Mouse (Mus musculus) large intestine, adult 2 months (tissue): ENCODE data around the gene Supt5. TPM values are rescaled to one million over a fixed set of nuclear protein-coding genes. Genes with fewer than 3 reads are reported as not detected.

Source experiments
- DNase-seq: peaks from one replicate; pipeline ENCODE4 v3.0.0-alpha.2; 2012; ENCODE audit warnings: low read depth, low spot score
- WGBS: fragments of 180-500 bp; shearing (Covaris S2); methylation state at CpG from one replicate; pipeline ENCODE4 v1.1.7; 2018; 5-methylcytosine and 5-hydroxymethylcytosine counted together
- polyA plus RNA-seq: library from polyadenylated mRNA; depleted of rRNA; stranded (reverse); fragments of >200 nt; gene quantifications from 2 replicates; pipeline ENCODE4 v1.2.3, GENCODE M21; 2012

The Supt5 gene
- polyA plus RNA-seq, 1 experiment, result 67.7 TPM

DNA sequence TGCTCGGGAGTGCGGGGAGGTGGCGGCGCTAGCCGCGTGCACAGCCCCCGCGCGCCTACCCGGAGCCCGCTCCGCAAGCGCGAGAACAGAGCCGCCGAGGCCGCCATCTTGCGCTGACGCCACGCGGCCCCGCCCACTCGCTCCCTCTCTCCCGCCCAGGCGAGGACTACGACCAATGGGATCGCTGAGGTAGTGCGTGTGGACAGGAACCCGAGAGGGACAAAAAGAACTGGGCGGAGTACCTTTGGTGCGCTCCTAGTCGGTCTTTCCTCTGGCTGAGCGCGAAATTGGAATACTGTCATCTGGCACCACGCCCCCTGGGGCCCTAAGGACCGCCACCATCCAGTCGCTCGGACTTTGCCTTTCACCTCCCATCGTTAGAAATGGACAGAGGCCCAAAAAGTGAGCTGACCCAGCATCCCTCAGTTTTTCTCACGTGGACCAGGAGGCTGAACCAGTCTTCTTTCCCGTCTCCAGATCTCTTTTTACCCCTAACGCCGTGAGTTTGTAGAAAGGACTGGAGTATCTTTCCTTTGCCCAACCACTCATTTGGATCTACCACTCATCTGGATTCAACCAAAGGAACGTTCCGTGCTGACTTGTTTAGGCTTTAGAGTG lies 26.5 kb downstream of the Supt5 start, which contains the start of gene Timm50:
TSS of gene Timm50 (minus strand) at position 147 of the 618 bp plus-strand sequence.
- WGBS, result under 1% methylated on average over 45 of the region's 45 CpGs
- DNase-seq, result peak; percentile 90

DNA sequence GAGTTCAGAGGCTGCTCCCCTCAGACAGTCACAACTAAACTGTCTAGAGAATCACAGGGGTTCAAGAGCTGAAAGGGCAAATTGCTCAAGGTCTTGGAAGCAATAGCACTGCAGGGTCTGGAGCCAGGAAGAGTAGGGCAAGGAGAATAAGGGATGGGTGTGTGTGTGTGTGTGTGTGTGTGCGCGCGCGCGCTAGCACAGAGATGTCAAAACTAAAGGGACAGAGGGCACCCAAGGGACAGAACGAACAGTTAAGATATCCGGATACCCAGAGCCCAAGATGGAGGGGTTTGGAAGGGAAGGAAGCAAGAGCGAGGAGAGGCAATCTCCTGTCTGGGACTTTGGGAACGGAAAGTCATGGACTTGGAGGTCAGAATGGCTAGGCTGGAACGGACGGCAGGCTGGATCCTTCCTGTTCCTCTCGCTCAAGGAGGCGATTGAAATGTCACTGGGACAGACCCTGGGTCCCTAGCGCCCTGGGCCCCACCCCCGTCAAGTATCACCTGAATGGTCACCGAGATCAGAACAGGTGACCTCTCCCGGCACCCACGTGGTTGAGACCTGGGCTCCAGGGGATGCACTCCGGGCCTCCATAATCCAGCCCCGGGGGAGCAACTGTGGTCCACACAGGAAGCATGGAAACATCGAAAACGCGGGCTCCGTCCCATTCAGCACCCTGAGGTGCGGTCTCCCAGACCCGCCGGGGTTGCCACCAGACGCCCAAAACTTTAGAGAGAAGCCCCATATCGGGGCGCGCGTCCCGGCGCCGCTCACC lies 27.2 kb downstream of the Supt5 start:
- WGBS, result 3% methylated on average over 35 of the region's 35 CpGs
- no peak for DNase-seq

- no peak for DNase-seq
- 69% methylated on average over 9 of the region's 9 CpGs for WGBS
Observed at GRCm38 (mm10) chr7:28309737-28310136, 28.8 kb downstream of the Supt5 start.

- no peak for DNase-seq
- 92% methylated on average over 8 of the region's 8 CpGs for WGBS
Observed at GRCm38 (mm10) chr7:28306216-28306615, 32.3 kb downstream of the Supt5 start.

DNA sequence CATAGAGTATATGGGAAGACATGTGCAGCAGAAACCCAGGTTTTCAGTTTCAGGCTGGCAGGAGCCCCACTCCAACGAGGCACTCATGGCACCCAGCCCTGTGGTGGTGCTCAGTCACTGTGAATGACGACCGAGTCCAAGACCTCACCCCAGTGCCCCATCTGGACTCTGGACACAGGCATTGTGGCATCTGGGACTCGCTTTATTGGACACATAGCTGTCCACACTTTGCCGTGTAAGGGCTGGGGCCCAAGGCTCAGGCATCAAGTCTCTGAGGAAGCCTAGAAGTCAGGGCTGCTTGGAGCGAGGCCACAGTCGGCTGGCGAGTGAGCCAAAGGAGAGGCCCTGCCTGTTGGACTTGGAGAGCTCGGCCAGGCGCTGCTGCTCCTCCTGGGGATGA lies 32.9 kb downstream of the Supt5 start:
- DNase-seq, result no peak
- WGBS, result 90% methylated on average over 10 of the region's 10 CpGs

GRCm38 (mm10) chr7:28301616-28302433 lies 36.7 kb downstream of the Supt5 start, which contains the start of gene Dll3:
Dll3 (minus strand) TSS chr7:28302238.
- WGBS, result 4% methylated on average over 30 of the region's 30 CpGs
- no peak for DNase-seq

GRCm38 (mm10) chr7:28298837-28299625 lies 39.5 kb downstream of the Supt5 start:
- WGBS, result 17% methylated on average over 43 of the region's 43 CpGs
- DNase-seq, result peak; percentile 22

DNA sequence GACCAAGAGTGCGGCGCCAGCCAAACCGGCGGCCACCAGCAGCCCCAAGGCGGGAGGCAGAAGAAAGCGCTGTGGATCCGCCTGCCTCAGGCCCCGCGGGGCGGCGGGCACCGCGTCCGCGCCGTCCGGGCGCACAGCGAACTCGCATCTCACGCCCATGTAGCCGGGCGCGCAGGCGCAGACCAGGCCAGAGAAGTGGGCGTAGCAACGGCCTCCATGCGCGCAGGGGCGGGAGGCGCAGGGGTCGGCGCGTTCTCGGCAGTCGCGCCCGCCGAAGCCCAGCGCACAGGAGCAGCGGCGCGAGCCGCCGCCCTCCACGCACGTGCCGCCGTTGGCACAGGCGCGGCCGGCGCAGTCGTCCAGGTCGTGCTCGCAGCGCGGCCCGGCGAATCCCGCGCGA lies 44.1 kb downstream of the Supt5 start:
- 4% methylated on average over 63 of the region's 63 CpGs for WGBS

DNA sequence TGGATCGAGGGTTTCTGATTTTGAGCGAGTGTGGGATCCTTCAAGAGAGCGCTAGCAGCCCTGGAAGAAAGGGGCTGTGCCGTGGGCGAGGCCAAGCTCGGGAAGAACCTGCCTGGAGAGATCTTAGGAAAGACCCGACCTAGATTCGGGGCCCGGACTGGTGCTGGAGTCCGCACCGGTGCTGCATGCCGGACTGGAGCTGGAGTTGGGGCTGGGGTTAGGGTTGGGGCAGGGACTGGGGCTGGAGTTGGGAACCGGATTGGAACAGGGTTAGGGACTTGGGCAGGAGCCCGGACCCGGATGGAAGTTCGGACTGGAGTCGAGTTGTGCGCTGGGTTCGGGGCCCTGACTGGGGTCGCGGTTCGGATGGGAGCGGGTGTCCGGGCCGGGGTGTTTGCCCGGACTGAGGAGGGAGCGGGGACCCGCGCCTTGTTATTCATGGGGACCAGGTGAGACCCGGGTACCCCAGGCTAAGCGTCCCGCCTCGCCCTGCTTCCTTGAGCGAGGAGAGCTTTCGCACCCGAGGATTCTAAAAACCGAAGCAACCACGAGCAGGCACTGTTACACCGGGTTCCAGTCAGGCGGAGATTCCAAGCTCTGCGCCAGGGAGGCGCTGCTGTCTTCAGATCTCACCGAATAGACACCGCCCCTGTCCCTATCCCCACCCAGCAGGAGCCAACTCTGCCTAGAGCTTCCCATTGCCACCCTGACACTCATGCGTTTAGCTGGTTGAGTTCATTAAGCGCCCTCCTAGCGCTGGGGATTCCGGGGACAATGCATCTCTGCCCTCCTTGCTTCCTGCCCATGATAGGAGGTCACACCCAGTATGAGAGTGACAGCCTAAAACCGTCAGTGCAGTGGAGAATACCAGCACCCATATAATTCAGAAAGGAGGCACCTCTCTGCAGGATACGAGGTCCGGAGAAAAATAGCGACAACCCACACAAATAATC lies 47.6 kb downstream of the Supt5 start, which contains the start of gene Selenov:
TSS of gene Selenov (minus strand) at position 549 of the 953 bp plus-strand sequence.
- WGBS, result 2% methylated on average over 52 of the region's 52 CpGs

More for the DNA sequence above, 44.1 kb downstream of the Supt5 start:
- no peak for DNase-seq

GRCm38 (mm10) chr7:28290165-28290564 lies 48.4 kb downstream of the Supt5 start:
- no peak for DNase-seq
- WGBS, result 5% methylated on average over 18 of the region's 18 CpGs

More for the DNA sequence above, 47.6 kb downstream of the Supt5 start, which contains the start of gene Selenov:
- no peak for DNase-seq

DNA sequence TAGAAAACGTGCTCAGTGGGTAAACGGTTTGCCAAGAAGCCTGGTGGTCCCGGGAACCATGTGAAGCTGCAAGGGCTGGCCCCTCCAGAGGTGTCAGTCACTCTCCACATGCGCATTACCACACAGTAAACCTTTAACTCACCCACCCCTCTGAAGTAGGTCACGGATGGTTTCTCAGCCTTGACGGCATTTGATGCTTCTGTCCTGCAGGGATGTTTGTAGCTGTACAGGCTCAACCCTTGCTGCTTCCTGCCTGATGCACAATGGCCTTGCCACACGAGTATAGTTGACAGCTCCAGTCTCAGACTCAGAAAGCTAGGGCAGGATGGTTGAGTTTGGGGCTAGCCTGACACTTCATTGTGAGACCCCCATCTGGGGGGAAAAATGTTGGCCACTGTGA lies 57.9 kb downstream of the Supt5 start:
- 74% methylated on average over 7 of the region's 7 CpGs for WGBS
- DNase-seq, result no peak

DNA sequence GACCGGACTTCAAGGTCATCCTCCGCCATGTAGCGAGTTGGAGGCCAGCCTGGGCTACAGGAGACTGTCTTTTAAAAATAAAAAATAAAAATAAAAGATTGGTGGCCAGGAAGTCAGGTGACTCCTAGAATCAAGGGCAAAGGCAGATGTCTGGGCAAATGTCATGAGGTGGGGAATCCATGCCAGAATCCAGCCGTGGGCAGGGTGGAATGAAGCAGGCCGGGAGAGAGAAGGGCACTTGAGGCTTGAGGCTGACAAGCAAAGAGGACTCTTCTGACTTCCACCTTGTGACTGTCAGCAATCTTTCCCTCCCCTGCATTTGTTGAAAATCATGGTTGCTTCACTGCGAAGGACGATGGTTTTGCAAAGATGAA lies 60.3 kb downstream of the Supt5 start:
- no peak for DNase-seq
- WGBS, result 83% methylated on average over 7 of the region's 7 CpGs

- 2% methylated on average over 68 of the region's 68 CpGs for WGBS
- DNase-seq, result peak; percentile 82
Observed at GRCm38 (mm10) chr7:28277615-28278278, 60.8 kb downstream of the Supt5 start, which contains the start of gene Eid2b. Eid2b (plus strand) TSS chr7:28277739.

- no peak for DNase-seq
- WGBS, result 57% methylated on average over 8 of the region's 8 CpGs
Observed at GRCm38 (mm10) chr7:28277237-28277614, 61.3 kb downstream of the Supt5 start.

DNA sequence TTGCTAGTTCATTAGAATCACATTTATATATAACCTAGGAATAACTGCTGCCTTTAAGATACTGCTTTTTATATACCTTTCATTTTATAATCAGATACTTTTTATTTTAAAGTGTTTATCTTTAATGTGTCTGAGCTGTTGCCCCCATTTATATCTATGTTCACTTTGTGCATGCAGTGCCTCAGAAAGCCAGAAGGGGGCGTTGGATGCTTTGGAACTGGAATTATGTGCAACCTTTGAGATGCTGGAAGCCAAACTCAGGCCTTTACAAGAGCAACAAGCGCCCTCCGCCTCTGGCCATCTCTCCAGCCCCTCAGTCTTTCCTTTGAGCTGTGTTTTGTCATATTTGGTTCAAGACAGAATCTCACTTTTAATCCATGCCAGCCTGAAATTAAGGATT lies 66.8 kb downstream of the Supt5 start:
- no peak for DNase-seq
- WGBS, result 68% methylated on average over 3 of the region's 3 CpGs

GRCm38 (mm10) chr7:28269355-28269754 lies 69.2 kb downstream of the Supt5 start:
- WGBS, result 94% methylated on average over 12 of the region's 12 CpGs
- no peak for DNase-seq

DNA sequence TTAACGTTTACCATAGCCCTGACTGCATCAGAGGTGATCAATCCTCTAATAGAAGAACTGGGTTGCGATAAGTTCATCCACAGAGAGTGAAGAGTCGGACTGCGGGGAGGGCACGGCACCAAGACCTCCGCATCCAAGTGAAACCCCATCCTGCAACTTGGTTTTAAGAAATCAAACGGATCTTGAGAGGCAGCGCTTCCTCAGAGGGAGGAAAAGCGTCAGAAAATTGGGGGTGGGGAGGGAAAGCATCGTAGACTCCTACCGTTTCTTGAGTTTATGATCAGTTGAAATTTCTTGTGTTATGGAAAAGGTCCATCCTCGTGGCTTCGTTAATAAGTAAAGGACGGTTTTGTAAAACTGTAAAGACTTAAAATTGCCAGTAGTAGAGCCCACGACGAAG lies 70.0 kb downstream of the Supt5 start:
- 26% methylated on average over 16 of the region's 16 CpGs for WGBS
- DNase-seq, result no peak

DNA sequence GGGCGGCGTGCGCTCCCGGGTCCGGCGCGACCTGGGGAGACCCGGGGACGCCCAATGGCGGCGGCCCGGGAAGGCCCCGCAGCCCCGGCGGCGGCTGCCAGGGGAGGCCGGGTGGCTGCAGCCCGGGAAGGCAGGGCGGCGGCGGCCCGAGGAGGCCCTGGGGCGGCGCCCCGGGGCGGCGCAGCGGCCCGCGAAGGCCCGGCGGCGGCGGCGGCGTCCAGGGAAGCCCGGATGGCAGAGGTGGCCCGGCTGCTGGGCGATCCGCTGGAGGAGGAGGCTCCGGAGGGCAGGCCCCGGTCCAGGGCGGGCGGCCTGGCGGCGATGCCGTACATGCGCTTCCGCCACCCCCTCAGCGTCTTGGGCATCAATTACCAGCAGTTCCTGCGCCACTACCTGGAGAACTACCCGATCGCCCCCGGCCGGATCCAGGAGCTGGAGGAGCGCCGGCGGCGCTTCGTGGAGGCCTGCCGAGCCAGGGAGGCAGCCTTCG lies 70.5 kb downstream of the Supt5 start:
- DNase-seq, result no peak
- 1% methylated on average over 53 of the region's 62 CpGs for WGBS
